Mouse (Mus musculus) gonadal fat pad, adult 2 months (tissue): ENCODE measurements around the gene Trim37. TPM values are rescaled to one million over a fixed set of nuclear protein-coding genes. Genes with fewer than 3 reads are reported as not detected.

Experiments
- DNase-seq: peaks from one replicate; pipeline ENCODE4 v3.0.0-alpha.2; 2012; ENCODE audit warnings: low read depth
- polyA plus RNA-seq: library from polyadenylated mRNA; depleted of rRNA; stranded (reverse); fragments of >200 nt; gene quantifications from 2 replicates; pipeline ENCODE4 v1.2.3, GENCODE M21; 2012; rRNA removed

Gene Trim37
- 4.8 and 6.8 TPM in 2 replicates for polyA plus RNA-seq

DNA sequence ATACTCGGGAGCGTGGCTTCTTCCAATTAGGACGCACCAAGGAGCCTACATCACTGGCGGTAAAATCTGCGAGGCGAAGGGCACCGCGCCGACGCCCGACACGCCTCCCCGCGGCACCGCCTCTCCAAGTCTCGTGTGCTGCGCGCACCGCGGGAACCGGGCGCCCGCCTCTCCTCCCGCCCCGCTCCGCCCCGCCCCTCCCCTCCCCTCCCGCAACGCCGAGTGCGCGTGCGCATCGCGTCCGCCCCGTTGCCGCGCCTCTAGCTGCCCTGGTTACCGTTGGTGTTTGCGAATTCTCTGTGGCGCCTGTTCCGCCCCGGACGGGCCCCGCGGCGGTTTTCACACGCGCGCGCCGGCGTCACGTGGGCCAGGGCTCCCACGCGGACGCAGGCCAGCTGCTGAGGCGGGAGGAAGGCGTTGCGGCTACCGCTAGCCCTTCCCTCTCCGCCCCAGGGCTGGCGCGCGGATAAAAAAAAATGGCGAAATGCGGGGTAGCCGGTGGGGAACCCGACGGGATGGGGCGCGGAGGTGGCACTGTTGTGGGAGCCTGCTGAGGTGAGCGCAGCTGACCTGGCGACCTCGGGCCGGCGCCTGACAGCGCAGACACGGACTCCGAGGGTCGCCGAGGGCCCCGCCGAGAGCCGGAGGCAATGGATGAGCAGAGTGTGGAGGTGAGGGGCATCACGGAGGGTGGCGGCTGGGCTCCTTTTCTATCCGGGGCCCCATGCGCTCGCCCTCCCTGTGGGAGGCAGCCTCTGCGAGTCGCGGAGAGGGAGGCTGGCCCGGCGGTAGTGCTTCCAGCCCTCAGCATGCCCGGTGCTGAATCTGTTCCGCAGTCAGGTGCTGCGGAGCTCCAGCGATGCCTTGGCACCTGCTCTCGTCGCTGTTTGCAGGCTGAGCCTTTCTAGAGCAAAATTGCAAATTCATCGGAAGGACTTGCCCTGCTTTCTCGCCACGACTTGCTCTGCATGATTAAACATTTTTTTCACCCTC is at the start of gene Trim37:
Gene Trim37 (plus strand): TSS at position 254 of the 993 bp plus-strand sequence.
- DNase-seq, result peak; percentile 40

DNA sequence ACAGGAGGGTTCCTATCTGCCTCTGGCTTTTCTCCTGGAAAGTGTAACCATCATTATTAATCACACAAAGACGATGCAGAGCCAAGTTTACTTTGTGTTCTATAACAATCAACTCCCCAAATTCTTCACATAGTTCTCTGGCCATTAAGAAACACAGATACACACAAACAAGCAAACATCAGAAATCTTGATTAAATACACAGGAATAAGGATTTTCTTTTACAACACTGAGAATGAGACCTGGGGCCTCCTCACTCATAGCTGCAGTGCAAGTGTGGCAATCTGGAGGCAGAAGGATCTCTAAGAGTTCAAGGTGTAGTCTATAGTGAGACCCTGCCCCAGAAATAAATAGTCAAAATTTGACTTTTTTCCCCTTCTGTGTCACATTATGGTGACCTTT is 43.2 kb upstream of the Trim37 start:
- DNase-seq, result no peak

DNA sequence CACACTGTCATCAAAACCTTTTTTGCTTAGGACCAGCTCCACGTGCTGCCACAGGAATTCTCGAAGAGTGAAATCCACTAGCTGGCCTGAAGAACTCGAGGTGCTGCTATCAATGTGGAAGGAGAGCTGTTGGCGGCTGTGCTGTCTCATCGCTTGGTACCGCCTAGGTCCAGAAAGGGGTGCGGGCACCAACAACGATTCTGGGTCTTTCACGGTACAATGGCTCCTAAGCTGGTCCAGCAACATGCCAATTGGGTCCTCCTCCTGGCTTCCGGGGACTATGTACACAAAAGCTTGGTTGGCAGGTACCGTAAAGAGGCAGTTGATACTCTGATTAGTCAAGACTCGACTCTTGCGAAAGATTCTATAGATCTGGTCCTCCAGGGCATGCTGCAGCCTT is 41.4 kb upstream of the Trim37 start:
- DNase-seq, result no peak

DNA sequence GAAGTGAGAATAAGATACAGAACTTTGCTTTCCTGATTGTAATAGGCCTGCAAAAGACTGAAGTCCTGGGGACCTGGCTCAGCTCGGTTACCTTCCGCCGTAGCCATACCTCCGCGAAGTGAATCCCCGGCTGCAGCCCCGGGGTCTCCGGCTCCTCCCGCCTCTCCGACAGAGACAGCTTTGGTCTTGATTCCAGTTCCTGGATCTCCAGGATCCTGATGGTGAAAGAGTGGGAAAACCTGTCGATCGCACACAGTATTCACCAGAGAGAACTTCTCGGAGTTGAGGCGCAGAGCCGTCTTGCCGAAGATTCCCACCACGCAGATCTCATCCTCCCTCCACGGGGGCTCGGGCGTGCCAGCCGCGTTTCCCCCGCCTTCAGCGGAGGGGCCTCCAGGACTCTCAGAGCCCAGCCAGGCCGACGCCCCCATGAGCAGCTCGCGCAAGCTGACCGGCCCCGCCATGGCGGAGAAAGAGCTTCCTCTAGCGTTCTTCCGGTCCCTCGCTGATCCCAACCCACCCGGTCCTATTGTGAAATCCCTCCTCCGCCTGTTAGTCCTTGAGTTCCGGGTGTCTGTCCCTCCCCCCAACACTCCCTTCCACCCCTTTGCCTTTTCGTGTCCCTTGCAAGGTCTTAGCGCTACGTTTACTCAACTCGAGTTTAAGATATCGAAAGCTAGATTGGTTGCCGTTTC is 40.4 kb upstream of the Trim37 start, which contains the start of gene Smg8:
Gene Smg8 (minus strand): TSS at position 485 of the 695 bp plus-strand sequence.
- no peak for DNase-seq

DNA sequence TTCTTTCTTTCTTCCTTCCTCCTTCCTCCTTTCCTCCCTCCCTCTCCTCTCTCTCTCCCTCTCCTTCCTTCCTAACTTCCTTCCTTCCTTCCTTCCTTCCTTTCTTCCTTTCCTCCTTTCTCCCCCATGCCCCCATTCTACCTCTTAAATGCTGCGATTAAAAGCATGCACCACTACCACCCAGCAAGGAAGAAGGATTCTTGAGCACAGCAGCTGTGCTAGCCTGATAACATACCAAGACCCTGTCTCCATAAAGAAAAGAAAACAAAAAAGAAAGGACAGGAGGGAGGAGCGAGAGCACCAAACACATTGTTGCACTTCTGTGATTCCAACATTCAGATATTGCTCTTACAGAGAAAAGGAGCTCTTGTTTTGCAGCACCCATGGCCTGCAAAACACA is 39.7 kb upstream of the Trim37 start:
- no peak for DNase-seq

DNA sequence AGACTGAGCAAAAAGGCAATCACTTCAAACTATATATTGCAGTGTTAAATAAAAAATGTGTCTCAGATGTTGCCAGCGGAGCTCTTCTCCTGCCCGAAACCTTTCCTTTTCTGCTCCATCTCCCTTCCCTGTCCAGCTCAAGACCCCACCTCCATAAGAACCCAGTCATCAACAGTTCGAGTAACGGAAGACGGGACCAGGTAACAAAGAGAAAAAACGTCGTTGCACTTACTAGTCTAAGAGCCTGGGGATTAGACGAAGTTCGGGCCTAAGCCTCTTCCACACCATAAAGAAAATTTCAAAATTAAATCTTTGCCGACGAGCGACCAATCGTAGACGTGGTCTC is 18.5 kb upstream of the Trim37 start, which contains the start of gene Prr11:
Gene Prr11 (minus strand): TSS at position 300 of the 346 bp plus-strand sequence.
- no peak for DNase-seq

DNA sequence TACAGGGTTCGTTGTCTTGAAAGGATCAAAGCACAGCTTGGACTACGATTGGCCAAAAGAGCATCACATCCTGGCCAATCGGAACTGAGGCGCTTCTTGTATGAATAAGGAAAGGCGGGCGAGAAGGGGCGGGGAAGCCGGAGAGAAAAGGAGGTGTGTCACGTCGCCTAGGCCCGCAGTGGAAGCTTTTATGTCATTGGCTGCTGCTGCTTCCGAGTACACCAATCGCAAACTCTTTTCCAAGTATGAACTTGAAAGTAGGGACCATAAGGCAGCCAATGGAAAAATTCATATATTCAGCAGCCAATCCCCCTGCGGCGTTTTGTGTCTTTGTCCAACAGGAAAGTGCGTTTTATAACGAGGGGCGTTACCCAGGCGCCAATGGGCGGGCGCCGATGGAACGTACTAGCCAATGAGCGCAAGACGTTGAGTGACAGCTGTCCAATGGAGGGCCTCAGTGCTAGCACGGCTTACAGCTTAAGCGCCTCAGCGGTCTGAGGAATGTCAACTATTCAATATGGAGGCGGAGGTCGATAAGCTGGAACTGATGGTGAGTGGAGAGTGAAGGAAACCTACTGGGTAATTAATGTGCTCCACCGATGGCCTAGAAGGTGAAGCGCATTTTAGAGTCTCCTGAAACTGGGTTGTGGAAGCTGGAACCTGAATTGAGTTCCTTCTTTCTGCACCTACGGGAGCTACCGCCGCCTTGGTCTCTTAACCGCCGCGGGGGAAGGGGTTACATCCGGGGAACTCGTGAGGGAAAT is 17.9 kb upstream of the Trim37 start, which contains the start of gene Ska2:
Gene Ska2 (plus strand): TSS at position 480 of the 764 bp plus-strand sequence.
- peak; percentile 97 for DNase-seq

DNA sequence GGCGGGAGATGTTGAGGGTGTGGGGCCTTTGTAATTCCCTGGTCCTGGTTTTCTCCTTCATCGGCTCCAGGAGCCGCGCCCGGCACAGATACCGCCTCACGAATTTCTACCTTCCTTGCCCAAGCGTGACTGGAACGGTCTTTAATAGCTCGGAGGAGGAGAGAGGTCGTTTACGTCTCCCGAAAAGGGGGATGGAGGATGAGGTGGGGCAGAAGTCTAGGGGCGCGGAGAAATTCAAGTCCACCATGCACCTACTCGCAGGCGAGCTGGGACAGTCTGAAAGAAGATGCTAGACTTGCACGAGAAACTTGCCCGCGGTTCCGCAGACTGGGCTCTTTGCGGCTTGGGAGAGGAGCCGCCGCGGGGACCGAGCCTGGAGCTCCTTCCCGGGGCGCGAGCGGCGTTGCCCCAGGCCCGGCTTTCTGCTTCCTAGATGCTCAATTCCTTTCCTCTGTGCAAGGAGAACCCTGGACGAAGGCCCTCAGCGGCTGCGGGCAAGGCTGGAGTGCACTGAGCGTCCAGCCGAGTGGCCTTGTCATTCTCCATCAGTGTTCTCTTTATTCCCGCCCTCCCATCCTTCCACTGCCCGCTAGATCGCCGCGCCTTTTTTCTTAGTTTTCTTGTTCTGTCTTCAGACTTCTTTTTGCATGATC is 17.2 kb upstream of the Trim37 start:
- no peak for DNase-seq

DNA sequence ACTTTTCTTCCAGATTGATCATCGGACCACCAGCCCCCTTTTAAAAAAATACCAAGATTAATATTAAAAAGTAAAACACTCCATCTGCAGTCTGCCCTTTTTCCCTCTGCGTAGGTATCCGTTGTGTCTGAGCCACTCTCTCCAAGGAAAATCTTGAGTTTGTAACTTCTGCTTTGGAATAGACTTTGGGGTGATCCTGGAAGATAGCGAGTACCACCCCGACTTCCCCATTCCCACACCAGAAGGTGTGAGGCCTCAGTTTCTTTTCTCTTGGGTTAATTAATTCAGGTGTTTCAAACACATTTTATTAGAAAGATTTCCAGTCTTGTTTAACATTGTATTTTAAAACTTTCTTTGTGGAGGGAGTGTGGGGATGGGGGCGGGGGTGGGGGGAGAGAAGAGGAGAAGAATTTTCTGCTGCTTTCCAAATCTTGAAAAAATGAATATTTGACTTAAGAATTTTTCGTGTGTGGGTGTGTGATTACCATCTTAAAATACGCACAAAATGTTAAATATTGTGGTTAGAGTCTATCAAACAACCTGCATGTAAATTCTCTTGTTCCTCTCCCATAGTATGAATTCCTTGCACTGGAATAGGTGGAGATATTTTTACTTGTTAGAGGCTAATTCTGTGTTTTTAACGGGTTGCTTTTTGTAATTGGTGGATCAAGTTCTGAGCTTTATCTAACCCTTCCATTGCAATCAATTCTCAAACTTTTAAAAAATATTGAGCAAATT is 16.5 kb upstream of the Trim37 start:
- no peak for DNase-seq

DNA sequence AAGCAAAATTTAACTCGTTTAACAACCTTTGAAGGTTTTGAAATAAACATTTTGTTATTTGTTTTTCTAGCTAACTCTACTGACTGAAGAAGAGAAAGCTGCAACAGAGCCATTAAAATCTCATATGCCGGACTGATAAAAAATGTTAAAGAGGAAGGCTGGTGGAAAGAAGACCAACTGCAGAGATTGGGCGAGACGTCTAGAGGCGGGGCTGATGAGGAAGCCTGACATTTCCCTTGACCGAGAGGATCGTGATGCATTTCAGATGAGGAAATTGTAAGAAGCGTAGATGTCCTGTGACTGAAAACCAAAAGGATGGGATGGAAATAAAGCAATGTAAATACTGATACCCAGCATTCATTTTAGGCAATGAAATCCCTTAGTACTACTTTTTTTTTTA is 5.0 kb upstream of the Trim37 start:
- DNase-seq, result no peak

DNA sequence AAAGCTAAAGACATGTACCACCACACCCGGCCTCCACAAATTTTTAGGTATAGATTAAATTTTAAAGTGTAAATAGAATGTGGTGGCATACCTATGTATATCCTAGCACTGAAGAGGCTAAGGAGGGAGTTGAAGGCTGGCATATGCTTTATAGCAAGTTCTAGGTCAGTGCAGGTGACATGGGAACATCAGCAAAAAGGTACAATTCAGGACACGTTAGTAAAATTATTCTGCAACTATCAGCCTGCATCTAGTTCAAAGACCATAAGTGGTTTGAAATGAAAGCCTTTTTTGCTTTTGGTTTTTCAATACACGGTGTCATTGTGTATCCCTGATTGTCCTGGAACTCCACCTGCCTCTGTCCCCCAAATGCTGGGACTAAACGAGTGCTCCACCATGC is 1.3 kb upstream of the Trim37 start:
- no peak for DNase-seq

DNA sequence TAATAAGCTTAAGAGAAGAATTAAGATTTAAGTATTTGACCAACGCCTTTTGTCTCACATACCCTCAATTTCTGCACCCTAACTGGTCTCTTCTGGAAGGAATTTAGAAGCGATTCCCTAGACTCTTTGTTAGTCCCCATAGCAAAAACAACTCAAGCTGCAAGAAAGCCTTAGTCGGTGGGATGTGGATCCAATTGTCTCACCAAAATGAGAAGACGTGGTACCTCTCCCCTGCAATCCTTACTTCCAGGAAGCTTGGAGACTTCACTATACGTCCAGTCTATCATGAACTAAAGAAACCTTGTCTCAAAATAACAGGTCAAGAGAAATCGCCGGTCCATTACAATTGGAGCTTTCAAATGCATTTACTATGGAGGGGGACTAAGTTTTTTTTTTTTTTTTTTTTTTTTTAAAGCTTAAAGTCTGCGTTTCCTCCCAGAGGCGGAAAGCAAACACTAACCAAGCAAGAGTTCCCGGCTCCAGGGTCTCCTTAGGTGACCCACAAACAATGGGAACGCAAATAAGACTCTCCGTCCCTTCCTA is 525 bp upstream of the Trim37 start:
- DNase-seq, result no peak

DNA sequence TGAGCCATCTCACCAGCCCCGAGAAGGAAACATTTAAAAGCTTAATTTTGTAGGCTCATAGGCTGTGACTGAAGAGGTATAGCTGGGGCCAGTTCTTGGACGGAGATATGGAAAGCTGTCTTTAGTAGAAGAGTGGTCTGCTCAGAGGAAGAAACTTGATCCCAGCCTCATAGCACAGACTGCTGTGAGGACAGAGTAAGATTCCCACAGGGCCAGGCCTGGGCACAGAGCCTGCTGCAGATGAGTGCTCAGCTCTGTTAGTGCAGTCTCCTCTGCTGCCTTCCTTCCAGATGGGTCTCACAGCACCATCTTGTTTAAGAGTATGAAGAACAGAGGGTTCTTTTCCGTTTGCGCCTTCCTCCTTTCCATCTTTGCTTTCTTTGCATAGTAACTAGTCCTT is 9.4 kb downstream of the Trim37 start:
- DNase-seq, result no peak

DNA sequence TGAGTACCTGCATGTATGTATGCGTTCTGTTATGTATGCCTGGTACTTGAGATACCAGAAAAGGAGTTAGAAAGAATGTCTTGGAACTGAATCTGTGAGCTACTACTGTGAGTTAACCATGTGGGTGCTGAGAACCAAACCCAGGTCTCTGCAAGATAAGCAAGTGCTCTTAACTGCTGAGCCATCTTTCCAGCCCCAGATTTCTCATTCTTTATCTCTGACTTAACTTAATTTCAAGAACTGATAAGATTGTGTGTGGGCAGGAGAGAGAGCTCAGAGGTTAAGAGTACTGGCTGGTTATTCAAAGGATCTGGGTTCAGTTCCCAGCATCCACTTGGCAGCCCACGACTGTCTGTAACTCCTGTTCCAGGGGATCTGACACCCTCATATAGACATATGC is 31.1 kb downstream of the Trim37 start:
- no peak for DNase-seq

DNA sequence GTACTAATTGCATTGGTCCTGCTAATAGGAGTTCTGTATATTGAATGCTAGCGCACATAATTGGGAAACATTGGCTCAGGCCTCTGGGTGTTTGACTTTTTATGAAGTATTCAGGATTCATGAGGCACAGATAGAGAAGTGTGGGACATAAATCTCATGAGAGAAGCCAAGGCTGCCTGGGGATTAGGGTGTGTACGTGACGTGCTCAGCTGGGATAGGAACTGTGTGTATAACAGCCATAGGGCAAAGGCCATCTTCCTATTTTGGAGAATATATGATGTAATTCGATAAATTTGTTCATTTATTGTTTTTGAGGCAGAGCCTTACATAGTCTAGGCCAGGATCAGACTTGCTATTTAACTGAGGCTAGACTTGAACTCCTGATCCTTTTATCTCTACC is 35.8 kb downstream of the Trim37 start:
- no peak for DNase-seq

DNA sequence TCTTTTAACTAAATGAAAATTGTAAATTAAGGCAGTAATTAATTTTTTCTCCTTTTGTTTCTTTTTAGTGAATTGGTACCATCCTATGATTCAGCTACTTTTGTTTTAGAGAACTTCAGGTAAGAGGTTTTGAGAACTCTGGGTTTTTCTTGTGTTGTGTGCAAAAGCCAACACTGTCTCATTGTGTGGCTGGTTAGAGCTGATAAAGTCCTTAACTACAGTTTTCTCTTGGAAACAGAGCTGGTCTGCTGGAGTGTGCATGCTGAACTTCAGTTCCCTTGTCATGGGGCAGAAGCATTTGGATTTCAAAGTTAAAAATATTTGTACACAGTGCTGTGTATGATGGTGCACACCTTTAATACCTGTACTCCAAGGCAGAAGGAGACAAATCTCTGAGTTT is 36.9 kb downstream of the Trim37 start:
- DNase-seq, result no peak

DNA sequence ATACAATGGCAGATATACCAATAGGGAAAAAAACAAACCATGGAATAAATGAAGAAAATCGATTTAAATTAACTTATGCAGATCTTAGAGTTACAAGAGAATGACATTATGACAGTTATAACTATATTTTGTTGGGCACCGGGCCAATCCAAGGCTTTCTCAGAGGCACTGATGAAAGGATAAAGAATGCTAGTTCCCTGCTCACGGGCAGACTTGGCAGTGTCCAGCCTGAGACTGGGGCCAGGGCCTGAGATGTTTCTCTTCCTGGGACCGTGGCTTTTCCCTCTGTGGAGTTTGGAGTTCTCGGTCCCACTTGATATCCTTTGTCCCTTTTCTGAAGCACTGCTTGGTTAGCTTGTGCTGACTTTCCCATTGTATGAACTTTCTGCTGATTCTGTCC is 46.7 kb downstream of the Trim37 start:
- DNase-seq, result no peak

DNA sequence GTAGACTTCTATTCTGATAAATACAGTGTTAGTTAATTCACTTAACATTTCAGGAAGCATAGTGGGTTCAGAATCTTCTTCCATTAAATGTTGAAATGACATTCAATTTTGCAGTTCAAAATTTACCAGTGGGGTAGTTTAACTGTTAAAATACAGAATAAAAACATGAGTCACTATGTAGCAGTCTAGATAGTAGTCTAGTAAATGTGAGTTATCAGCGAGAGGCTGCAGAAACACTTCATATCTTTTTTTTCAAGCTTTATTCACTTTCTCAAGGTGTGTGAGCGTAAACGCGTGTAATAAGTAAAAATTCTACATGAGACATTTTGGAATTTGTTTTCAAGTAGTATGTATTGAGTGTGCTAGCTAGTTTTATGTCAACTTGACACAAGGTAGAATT is 48.2 kb downstream of the Trim37 start:
- DNase-seq, result no peak

DNA sequence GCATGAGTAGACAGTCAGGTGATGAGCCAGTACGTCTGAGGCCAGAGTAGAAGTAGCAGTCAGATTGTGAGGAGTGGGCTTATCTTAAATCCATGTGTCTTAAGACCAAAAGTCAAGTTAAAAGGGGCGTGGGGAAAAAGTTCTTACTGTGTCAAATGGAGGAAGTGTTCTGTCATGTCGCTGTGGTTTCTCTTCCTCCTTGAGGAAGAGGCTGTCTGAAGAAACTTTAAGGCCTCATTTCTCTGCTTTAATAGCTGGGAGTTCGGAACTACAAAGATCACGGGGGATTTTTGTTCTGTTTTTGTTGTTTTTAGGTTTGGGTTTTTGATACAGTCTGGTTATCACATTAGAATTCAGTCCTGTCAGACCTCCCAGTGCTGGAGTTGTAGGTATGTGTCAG is 85.4 kb downstream of the Trim37 start:
- no peak for DNase-seq

DNA sequence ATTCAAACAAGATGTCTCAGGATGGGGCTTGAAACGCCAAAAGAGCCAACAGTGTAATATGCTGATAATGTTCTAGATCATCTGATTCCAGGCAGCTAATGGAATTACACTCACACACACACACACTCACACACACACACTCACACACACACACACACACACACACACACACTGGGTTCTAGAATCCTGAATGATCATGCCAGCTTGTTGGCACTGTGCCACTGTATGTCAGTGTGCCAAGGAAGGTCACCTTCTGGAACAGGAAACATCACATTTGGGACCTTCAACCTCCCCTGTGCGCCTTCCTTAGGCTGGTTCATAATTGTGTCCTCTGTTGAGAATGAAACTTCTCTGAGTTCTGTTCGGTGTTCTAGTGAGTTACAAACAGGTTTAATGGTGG is 95.8 kb downstream of the Trim37 start:
- no peak for DNase-seq

DNA sequence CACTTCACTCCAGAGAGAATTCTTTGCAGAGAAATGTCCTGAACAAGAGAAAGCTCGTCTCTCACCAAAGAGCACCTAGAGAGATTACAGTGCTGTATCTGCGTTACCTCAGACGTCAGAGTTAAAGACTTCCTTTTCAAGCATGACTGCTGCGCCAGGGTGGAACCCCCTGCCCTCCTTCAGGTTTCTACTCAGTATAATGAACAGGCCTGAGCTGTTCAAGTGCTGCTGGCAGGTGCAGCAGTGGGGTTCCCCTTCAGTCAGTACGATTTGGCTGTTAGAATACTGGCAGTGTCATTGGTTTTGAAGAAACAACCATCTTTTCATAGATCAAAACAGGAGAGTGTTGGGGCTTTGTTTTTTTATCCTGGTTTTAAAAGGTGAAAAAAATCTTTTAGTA is 100.2 kb downstream of the Trim37 start:
- no peak for DNase-seq
